Mouse (Mus musculus): ENCODE measurements around the gene Galnt5.

DNA sequence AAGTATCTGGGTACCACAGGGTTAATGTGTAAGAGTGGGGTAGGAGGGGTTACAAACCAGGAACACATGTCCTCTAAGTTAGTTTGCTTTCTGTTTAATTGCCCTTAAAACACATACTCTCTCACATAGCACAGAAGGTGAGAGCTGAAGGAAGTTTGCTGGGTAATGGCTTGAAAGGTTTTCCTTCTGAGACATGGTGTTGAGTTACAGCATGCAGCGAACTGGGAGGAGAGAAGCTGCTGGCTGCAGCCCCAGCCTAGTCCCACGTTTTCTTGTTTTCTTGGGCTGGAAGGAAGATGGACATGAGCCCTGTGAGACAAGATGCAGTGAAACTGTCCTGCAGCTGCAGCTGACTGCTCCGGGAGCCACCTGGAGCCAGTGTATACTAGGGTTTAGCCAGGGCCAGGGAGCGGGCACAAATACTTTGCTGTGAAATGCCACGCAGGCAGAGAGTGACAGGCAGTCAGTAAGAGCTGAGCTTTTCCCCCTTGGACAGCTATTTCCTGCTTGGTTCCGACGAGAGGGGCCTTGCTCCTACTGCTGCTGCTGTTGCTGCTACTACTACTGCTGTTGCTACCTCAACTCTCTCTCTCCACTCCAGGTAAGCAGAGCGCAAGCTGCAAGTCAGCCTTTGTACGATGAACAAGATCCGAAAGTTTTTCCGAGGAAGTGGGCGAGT lies at the start of gene Galnt5:
- TF ChIP-seq EP300 (optimal IDR thresholded peaks at IDR 0.05) (no peak), CTCF (IDR thresholded peaks at IDR 0.05; ENCODE audit: low read depth) (no peak)

Data from stomach, postnatal 0 days (tissue).